Mouse (Mus musculus) MEL (cell line): ENCODE results near the gene Commd8. TPM values are rescaled to one million over a fixed set of nuclear protein-coding genes. Genes with fewer than 3 reads are reported as not detected.
A peak's percentile ranks its signal among the peaks of the same experiment; 100 is the strongest.

Experiments used
- DNase-seq: peaks from one replicate; pipeline ENCODE4 v3.0.0; 2011; ENCODE audit warnings: low read depth, low spot score
- H3K27ac ChIP-seq: 2 replicates; pipeline ENCODE4 v1.5.1; 2012; ENCODE audit warnings: low read depth, mild to moderate bottlenecking, control low read depth, low read length, moderate library complexity; ENCODE audit not compliant: control insufficient read depth
- H3K27me3 ChIP-seq, 2 experiments: fragments of 150-350 bp in 1 of 2; sonication (generic) in 1 of 2; 2 replicates each; pipeline ENCODE4 v1.6.1; 2012; ENCODE audit warnings: low read length in 2 of 2, mild to moderate bottlenecking in 2 of 2, improper control_type of control experiment in 1 of 2, moderate library complexity in 1 of 2; ENCODE audit not compliant: insufficient read depth in 2 of 2, control insufficient read depth in 1 of 2
- H3K36me3 ChIP-seq, 2 experiments: 2 replicates each; pipeline ENCODE4 v1.6.1; 2012 to 2014; ENCODE audit warnings: low read length in 2 of 2, improper control_type of control experiment in 1 of 2, inconsistent platforms in 1 of 2, mild to moderate bottlenecking in 1 of 2; ENCODE audit not compliant: insufficient read depth in 2 of 2, control insufficient read depth in 1 of 2
- H3K4me1 ChIP-seq, 2 experiments: fragments of 150-350 bp in 1 of 2; sonication (generic) in 1 of 2; 2 replicates each; pipeline ENCODE4 v1.6.1; 2012; ENCODE audit warnings: low read length in 2 of 2, improper control_type of control experiment in 1 of 2, mild to moderate bottlenecking in 1 of 2; ENCODE audit not compliant: insufficient read depth in 2 of 2, control insufficient read depth in 1 of 2
- H3K4me3 ChIP-seq, 2 experiments: fragments of 150-350 bp in 1 of 2; sonication (generic) in 1 of 2; 2 replicates each; pipeline ENCODE4 v1.5.1; 2012; ENCODE audit warnings: low read depth in 2 of 2, low read length in 2 of 2, mild to moderate bottlenecking in 2 of 2, moderate library complexity in 2 of 2, control low read depth in 1 of 2, improper control_type of control experiment in 1 of 2; ENCODE audit not compliant: control insufficient read depth in 1 of 2, insufficient read depth in 1 of 2
- H3K79me2 ChIP-seq: 2 replicates; pipeline ENCODE4 v1.6.1; 2012; ENCODE audit warnings: mild to moderate bottlenecking, low read length, moderate library complexity; ENCODE audit not compliant: control insufficient read depth, poor library complexity, insufficient read depth
- H3K9ac ChIP-seq: 2 replicates; pipeline ENCODE4 v1.6.1; 2012; ENCODE audit warnings: low read depth, mild to moderate bottlenecking, control low read depth, low read length, moderate library complexity; ENCODE audit not compliant: control insufficient read depth, poor library complexity, severe bottlenecking
- H3K9me3 ChIP-seq: fragments of 150-350 bp; sonication (generic); replicated peaks from 2 replicates; pipeline ENCODE4 v1.6.1; 2012; ENCODE audit warnings: mild to moderate bottlenecking, low read length, improper control_type of control experiment, moderate library complexity; ENCODE audit not compliant: insufficient read depth
- BHLHE40 ChIP-seq: IDR thresholded peaks from 2 replicates; pipeline ENCODE4 v1.6.1; 2012; ENCODE audit warnings: low read depth, mild to moderate bottlenecking, inconsistent platforms, low read length, improper control_type of control experiment, borderline replicate concordance
- CHD1 ChIP-seq: IDR thresholded peaks from 2 replicates; pipeline ENCODE4 v1.6.1; 2012; ENCODE audit warnings: low read depth, mild to moderate bottlenecking, inconsistent platforms, low read length, improper control_type of control experiment
- CHD2 ChIP-seq: IDR thresholded peaks from 2 replicates; pipeline ENCODE4 v1.6.1; 2011; ENCODE audit warnings: low read length, improper control_type of control experiment
- E2F4 ChIP-seq: IDR thresholded peaks from 2 replicates; pipeline ENCODE4 v1.6.1; 2011; ENCODE audit warnings: low read depth, low read length, improper control_type of control experiment, borderline replicate concordance
- ELF1 ChIP-seq: IDR thresholded peaks from 2 replicates; pipeline ENCODE4 v1.6.1; 2014; ENCODE audit warnings: low read depth, mild to moderate bottlenecking, inconsistent platforms, low read length, improper control_type of control experiment, moderate library complexity
- EP300 ChIP-seq, 2 experiments: IDR thresholded peaks; 2 replicates each; pipeline ENCODE4 v1.6.1; 2011; ENCODE audit warnings: improper control_type of control experiment in 2 of 2, low read length in 2 of 2, low read depth in 1 of 2, mild to moderate bottlenecking in 1 of 2
- ETS1 ChIP-seq: IDR thresholded peaks from 2 replicates; pipeline ENCODE4 v1.6.1; 2012; ENCODE audit warnings: low read depth, mild to moderate bottlenecking, inconsistent platforms, low read length, improper control_type of control experiment, moderate library complexity
- GABPA ChIP-seq: IDR thresholded peaks from 2 replicates; pipeline ENCODE4 v1.6.1; 2012; ENCODE audit warnings: low read depth, mild to moderate bottlenecking, inconsistent platforms, low read length, improper control_type of control experiment, moderate library complexity
- GATA1 ChIP-seq: IDR thresholded peaks from 2 replicates; pipeline ENCODE4 v1.6.1; 2011; ENCODE audit warnings: low read depth, low read length, improper control_type of control experiment
- HCFC1 ChIP-seq: IDR thresholded peaks from 2 replicates; pipeline ENCODE4 v1.6.1; 2012; ENCODE audit warnings: low read depth, mild to moderate bottlenecking, inconsistent platforms, low read length, improper control_type of control experiment, moderate library complexity
- KAT2A ChIP-seq: conservative IDR thresholded peaks from 2 replicates; pipeline ENCODE4 v1.6.1; 2012; ENCODE audit warnings: low read depth, low read length, improper control_type of control experiment, inconsistent platforms
- MAFK ChIP-seq: IDR thresholded peaks from 2 replicates; pipeline ENCODE4 v1.6.1; 2011; ENCODE audit warnings: low read depth, mild to moderate bottlenecking, low read length, improper control_type of control experiment, borderline replicate concordance
- MAX ChIP-seq: IDR thresholded peaks from 2 replicates; pipeline ENCODE4 v1.6.1; 2011; ENCODE audit warnings: low read length, improper control_type of control experiment
- MAZ ChIP-seq: IDR thresholded peaks from 2 replicates; pipeline ENCODE4 v1.6.1; 2012; ENCODE audit warnings: low read depth, mild to moderate bottlenecking, inconsistent platforms, low read length, improper control_type of control experiment
- MEF2A ChIP-seq: IDR thresholded peaks from 2 replicates; pipeline ENCODE4 v1.6.1; 2014; ENCODE audit warnings: low read depth, mild to moderate bottlenecking, inconsistent platforms, low read length, improper control_type of control experiment; ENCODE audit not compliant: poor library complexity, insufficient replicate concordance, severe bottlenecking; ENCODE audit errors: extremely low read depth
- MXI1 ChIP-seq: IDR thresholded peaks from 2 replicates; pipeline ENCODE4 v1.6.1; 2011; ENCODE audit warnings: mild to moderate bottlenecking, low read depth, low read length, improper control_type of control experiment
- MYB ChIP-seq: IDR thresholded peaks from 2 replicates; pipeline ENCODE4 v1.6.1; 2011; ENCODE audit warnings: mild to moderate bottlenecking, low read depth, low read length, improper control_type of control experiment
- MYC ChIP-seq: IDR thresholded peaks from 2 replicates; pipeline ENCODE4 v1.6.1; 2011; ENCODE audit warnings: low read depth, mild to moderate bottlenecking, low read length, improper control_type of control experiment, moderate library complexity
- NELFE ChIP-seq: IDR thresholded peaks from 2 replicates; pipeline ENCODE4 v1.6.1; 2011; ENCODE audit warnings: low read depth, low read length, improper control_type of control experiment
- POLR2A ChIP-seq, 2 experiments: IDR thresholded peaks; 2 replicates each; pipeline ENCODE4 v1.6.1; 2011 to 2012; ENCODE audit warnings: low read length in 2 of 2, mild to moderate bottlenecking in 2 of 2, control low read depth in 1 of 2, improper control_type of control experiment in 1 of 2, low read depth in 1 of 2, moderate library complexity in 1 of 2; ENCODE audit not compliant: control insufficient read depth in 1 of 2, insufficient read depth in 1 of 2, poor library complexity in 1 of 2
- POLR2AphosphoS2 ChIP-seq: IDR thresholded peaks from 2 replicates; pipeline ENCODE4 v1.6.1; 2011; ENCODE audit warnings: low read length, improper control_type of control experiment
- POLR2AphosphoS5 ChIP-seq: IDR thresholded peaks from 2 replicates; pipeline ENCODE4 v1.6.1; 2012; ENCODE audit warnings: low read depth, borderline replicate concordance, mild to moderate bottlenecking, inconsistent platforms, low read length, moderate library complexity, mixed read lengths
- RAD21 ChIP-seq: IDR thresholded peaks from 2 replicates; pipeline ENCODE4 v1.6.1; 2011; ENCODE audit warnings: mild to moderate bottlenecking, low read depth, low read length, improper control_type of control experiment
- RCOR1 ChIP-seq: IDR thresholded peaks from 2 replicates; pipeline ENCODE4 v1.6.1; 2012; ENCODE audit warnings: low read depth, mild to moderate bottlenecking, inconsistent platforms, low read length, improper control_type of control experiment
- SIN3A ChIP-seq: IDR thresholded peaks from 2 replicates; pipeline ENCODE4 v1.6.1; 2012; ENCODE audit warnings: low read length, improper control_type of control experiment, inconsistent platforms
- SMC3 ChIP-seq: IDR thresholded peaks from 2 replicates; pipeline ENCODE4 v1.6.1; 2011; ENCODE audit warnings: low read depth, low read length, improper control_type of control experiment
- TAL1 ChIP-seq: IDR thresholded peaks from 2 replicates; pipeline ENCODE4 v1.6.1; 2012; ENCODE audit warnings: mild to moderate bottlenecking, inconsistent platforms, low read length, moderate library complexity, mixed read lengths
- TCF12 ChIP-seq: IDR thresholded peaks from 2 replicates; pipeline ENCODE4 v1.6.1; 2014; ENCODE audit warnings: low read depth, mild to moderate bottlenecking, inconsistent platforms, low read length, improper control_type of control experiment, moderate library complexity
- UBTF ChIP-seq: IDR thresholded peaks from 2 replicates; pipeline ENCODE4 v1.6.1; 2012; ENCODE audit warnings: low read depth, mild to moderate bottlenecking, inconsistent platforms, low read length, improper control_type of control experiment, moderate library complexity, borderline replicate concordance; ENCODE audit not compliant: insufficient read depth
- USF2 ChIP-seq, 2 experiments: IDR thresholded peaks; 2 replicates each; pipeline ENCODE4 v1.6.1; 2011 to 2012; ENCODE audit warnings: improper control_type of control experiment in 2 of 2, low read length in 2 of 2, borderline replicate concordance in 1 of 2, inconsistent platforms in 1 of 2, low read depth in 1 of 2, mild to moderate bottlenecking in 1 of 2; ENCODE audit not compliant: insufficient read depth in 1 of 2
- ZKSCAN1 ChIP-seq: IDR thresholded peaks from 2 replicates; pipeline ENCODE4 v1.6.1; 2012; ENCODE audit warnings: low read depth, mild to moderate bottlenecking, inconsistent platforms, low read length, improper control_type of control experiment, moderate library complexity
- ZMIZ1 ChIP-seq: IDR thresholded peaks from 2 replicates; pipeline ENCODE4 v1.6.1; 2012; ENCODE audit warnings: low read depth, mild to moderate bottlenecking, inconsistent platforms, low read length, improper control_type of control experiment, moderate library complexity
- ZNF384 ChIP-seq: IDR thresholded peaks from 2 replicates; pipeline ENCODE4 v1.6.1; 2012; ENCODE audit warnings: low read depth, mild to moderate bottlenecking, inconsistent platforms, low read length, improper control_type of control experiment
- polyA plus RNA-seq, 2 experiments: library from polyadenylated mRNA; stranded (reverse) in 1 of 2; unstranded in 1 of 2; fragments of >175 nt in 1 of 2; fragments of >200 nt in 1 of 2; gene quantifications; 2 replicates each; pipeline versions ENCODE4 v1.2.1 to v1.2.4; 2012; ENCODE audit warnings: low replicate concordance in 2 of 2, low read depth in 1 of 2; ENCODE audit not compliant: insufficient read length in 2 of 2, insufficient read depth in 1 of 2, missing spikeins in 1 of 2
- total RNA-seq: library from RNA; depleted of rRNA; stranded (reverse); fragments of 300-350 nt; gene quantifications from 2 replicates; pipeline ENCODE4 v1.2.3, GENCODE M21; 2012

Commd8 gene
- total and polyA plus RNA-seq, 3 experiments = 33.5 to 45.6 TPM; not detected in 1

DNA sequence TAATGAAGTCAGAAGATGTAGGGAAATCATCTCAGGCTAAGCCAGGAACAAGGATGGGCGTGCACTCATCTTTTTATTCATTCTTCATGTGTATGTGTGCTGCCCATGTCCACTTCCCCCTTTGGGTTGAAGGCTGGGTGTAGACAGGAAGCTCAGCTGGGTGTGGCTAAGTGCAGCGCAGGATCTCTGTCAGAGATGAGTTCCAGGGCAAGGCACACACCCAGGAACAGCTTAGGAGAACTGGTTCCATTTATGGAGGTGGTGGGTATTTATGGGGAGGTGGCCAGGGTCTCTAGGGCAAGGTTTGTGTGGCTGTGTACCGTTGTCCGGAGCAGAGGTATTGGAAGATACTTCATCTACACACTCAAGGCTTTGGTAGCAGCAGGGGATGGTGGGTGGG lies 14.8 kb upstream of the Commd8 start (continued):
- TF ChIP-seq GATA1 = peak; percentile 31; the same call in 1 of the 2 replicates
- TF ChIP-seq ELF1 = peak; percentile 75
- peak; percentile 39; the same call in 1 of the 2 replicates for TF ChIP-seq POLR2AphosphoS2
- peak; percentile 59 for TF ChIP-seq TCF12
- no peak for TF ChIP-seq KAT2A
- 0 out of 2 replicates have a peak, but pooled peaks have one; percentile 28 for TF ChIP-seq CHD1
- TF ChIP-seq POLR2A (IDR thresholded peaks at IDR 0.05; ENCODE audit: control insufficient read depth in 1 of 2, insufficient read depth in 1 of 2, low read depth in 1 of 2, low read length in 2 of 2, poor library complexity in 1 of 2) = peak; percentile 56 to 92
- TF ChIP-seq HCFC1 = peak; percentile 48

- peaks cover 18 to 30% of the 10 kb centered on the region in 2 experiments for H3K4me1 ChIP-seq
- TF ChIP-seq ZMIZ1 (no peak), BHLHE40 (0 out of 2 replicates have a peak, but pooled peaks have one; percentile 55), MAX (no peak), GATA1 (peak; percentile 90), KAT2A (no peak), MXI1 (peak; percentile 71), TAL1 (peak; percentile 92), SMC3 (0 out of 2 replicates have a peak, but pooled peaks have one; percentile 22), CHD2 (no peak; the same call in 1 of the 2 replicates), MYC (peak; percentile 66; the same call in 1 of the 2 replicates), NELFE (no peak), ZKSCAN1 (no peak), ELF1 (no peak), TCF12 (peak; percentile 94), POLR2A (IDR thresholded peaks at IDR 0.05; ENCODE audit: control insufficient read depth in 1 of 2, insufficient read depth in 1 of 2, low read depth in 1 of 2, low read length in 2 of 2, poor library complexity in 1 of 2) (no peak), ETS1 (peak; percentile 84), MEF2A (no peak), USF2 (IDR thresholded peaks at IDR 0.05; ENCODE audit: borderline replicate concordance in 1 of 2, insufficient read depth in 1 of 2, low read depth in 1 of 2, low read length in 2 of 2) (no peak), GABPA (no peak), HCFC1 (peak; percentile 26; the same call in 1 of the 2 replicates), ZNF384 (peak; percentile 79), MAZ (peak; percentile 88), MAFK (0 out of 2 replicates have a peak, but pooled peaks have one; percentile 40), RAD21 (no peak; the same call in 1 of the 2 replicates), CHD1 (no peak), POLR2AphosphoS2 (no peak), RCOR1 (peak; percentile 92), UBTF (no peak), SIN3A (peak; percentile 61), E2F4 (no peak), POLR2AphosphoS5 (no peak), EP300 (IDR thresholded peaks at IDR 0.05; ENCODE audit: low read depth in 1 of 2, low read length in 2 of 2) (peak; percentile 83 to 86), MYB (no peak)
These were observed 13.2 kb upstream of the Commd8 start for GRCm38 (mm10) chr5:72181194-72181593.

More at GRCm38 (mm10) chr5:72181194-72181593, 13.2 kb upstream of the Commd8 start:
- Histone ChIP-seq H3K4me3 (no peak overlapping the region), H3K79me2 (no peaks in the 10 kb centered on the region; the same call in 1 of the 2 replicates), H3K27me3 (no peaks in the 10 kb centered on the region), H3K9me3 (no peaks in the 10 kb centered on the region), H3K36me3 (peaks cover 0 to 24% of the 10 kb centered on the region in 2 experiments; a peak in 2 of 4 replicates), H3K27ac (peak overlapping the region; percentile 79), H3K9ac (no peak overlapping the region; the same call in none of the 2 replicates)
- DNase-seq = peak; percentile 81
